Mouse (Mus musculus): ENCODE measurements at regions not wholly inside any gene's neighbourhood (a gene's known extent, or its start where the extent isn't known, plus 50 kb on each side); places are given as distances from the start of the nearest gene placed in this dataset.

GRCm38 (mm10) chr10:17075576-17075975 is 647.4 kb upstream of the Cited2 start:
- no peak for DNase-seq (ENCODE audit: low spot score)

- DNase-seq (ENCODE audit: low spot score) = no peak
These were observed 646.8 kb upstream of the Cited2 start for GRCm38 (mm10) chr10:17076186-17076585.

GRCm38 (mm10) chr10:17077580-17077979 is 645.4 kb upstream of the Cited2 start:
- no peak for DNase-seq (ENCODE audit: low spot score)

GRCm38 (mm10) chr10:17080818-17081217 is 642.2 kb upstream of the Cited2 start:
- DNase-seq (ENCODE audit: low spot score) = no peak

- DNase-seq (ENCODE audit: low spot score) = no peak
These were observed 640.1 kb upstream of the Cited2 start for GRCm38 (mm10) chr10:17082926-17083325.

- no peak for DNase-seq (ENCODE audit: low spot score)
These were observed 621.0 kb upstream of the Cited2 start for GRCm38 (mm10) chr10:17102065-17102464.

- no peak for DNase-seq (ENCODE audit: low spot score)
These were observed 619.6 kb upstream of the Cited2 start for GRCm38 (mm10) chr10:17103416-17103815.

GRCm38 (mm10) chr10:17106831-17107230 is 616.2 kb upstream of the Cited2 start:
- DNase-seq (ENCODE audit: low spot score) = no peak

GRCm38 (mm10) chr10:17111071-17111470 is 611.9 kb upstream of the Cited2 start:
- DNase-seq (ENCODE audit: low spot score) = no peak

GRCm38 (mm10) chr10:17114805-17115204 is 608.2 kb upstream of the Cited2 start:
- no peak for DNase-seq (ENCODE audit: low spot score)

- no peak for DNase-seq (ENCODE audit: low spot score)
These were observed 593.4 kb upstream of the Cited2 start for GRCm38 (mm10) chr10:17129391-17130163.

GRCm38 (mm10) chr10:17130661-17131060 is 592.4 kb upstream of the Cited2 start:
- no peak for DNase-seq (ENCODE audit: low spot score)

- DNase-seq (ENCODE audit: low spot score) = no peak
These were observed 591.3 kb upstream of the Cited2 start for GRCm38 (mm10) chr10:17131763-17132162.

- no peak for DNase-seq (ENCODE audit: low spot score)
These were observed 547.6 kb upstream of the Cited2 start for GRCm38 (mm10) chr10:17175385-17175784.

- DNase-seq (ENCODE audit: low spot score) = no peak
These were observed 546.0 kb upstream of the Cited2 start for GRCm38 (mm10) chr10:17177054-17177453.

GRCm38 (mm10) chr10:17177503-17178278 is 545.3 kb upstream of the Cited2 start:
- DNase-seq (ENCODE audit: low spot score) = no peak

GRCm38 (mm10) chr10:17178627-17179026 is 544.4 kb upstream of the Cited2 start:
- DNase-seq (ENCODE audit: low spot score) = no peak

GRCm38 (mm10) chr10:17184418-17184817 is 538.6 kb upstream of the Cited2 start:
- DNase-seq (ENCODE audit: low spot score) = no peak

- DNase-seq (ENCODE audit: low spot score) = no peak
These were observed 526.8 kb upstream of the Cited2 start for GRCm38 (mm10) chr10:17196205-17196604.

- no peak for DNase-seq (ENCODE audit: low spot score)
These were observed 526.4 kb upstream of the Cited2 start for GRCm38 (mm10) chr10:17196636-17197035.

- DNase-seq (ENCODE audit: low spot score) = no peak
These were observed 522.2 kb upstream of the Cited2 start for GRCm38 (mm10) chr10:17200524-17201426.

GRCm38 (mm10) chr10:17201427-17201745 is 521.6 kb upstream of the Cited2 start:
- no peak for DNase-seq (ENCODE audit: low spot score)
